Mouse (Mus musculus): ENCODE data around the gene Chpf. TPM values are rescaled to one million over a fixed set of nuclear protein-coding genes. Genes with fewer than 3 reads are reported as not detected.

Chpf gene
- polyA plus RNA-seq, 1 experiment: 13.3 TPM

DNA sequence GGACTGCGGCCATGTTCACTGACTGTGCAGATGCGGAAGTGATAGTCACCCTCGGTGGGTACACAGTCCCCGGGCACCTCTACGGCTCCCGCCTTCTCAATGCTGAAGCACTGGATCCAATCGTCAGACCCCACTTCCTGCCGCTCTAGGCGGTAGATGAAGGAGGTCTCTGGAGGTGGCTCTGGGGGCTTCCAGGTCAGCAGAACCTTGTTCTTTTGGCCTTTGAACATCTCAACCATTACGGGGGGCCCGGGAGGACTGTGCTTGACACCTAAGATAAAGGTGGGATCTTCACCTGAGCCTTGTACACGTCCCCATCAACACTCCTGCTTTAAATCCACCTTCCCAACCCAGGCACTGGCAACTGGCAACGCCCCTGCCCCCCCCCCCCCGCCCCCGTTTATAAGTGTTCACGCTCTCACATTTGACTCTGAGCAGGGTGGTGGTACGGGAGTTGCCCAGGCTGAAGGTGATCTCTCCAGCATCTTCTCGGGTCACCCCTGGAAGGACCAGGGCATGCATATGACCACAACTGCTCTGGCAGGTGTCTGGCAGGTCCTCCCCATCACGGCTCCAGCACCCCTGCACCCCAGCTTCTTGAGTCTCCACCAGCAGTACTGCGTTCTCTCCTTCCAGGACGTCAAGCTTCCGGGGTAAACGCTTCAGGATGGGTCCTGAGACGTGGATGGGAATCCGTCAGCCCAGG lies 24.0 kb upstream of the Chpf start:
- Histone ChIP-seq H3K9ac (ENCODE audit: low read depth, poor library complexity, severe bottlenecking) (no peak overlapping the region), H3K27ac (ENCODE audit: insufficient read depth, low read length) (no peak overlapping the region), H3K9me3 (replicated peaks; ENCODE audit: control insufficient read depth, insufficient read depth, low read length, poor library complexity, severe bottlenecking) (no peaks in the 10 kb centered on the region), H3K4me1 (ENCODE audit: control insufficient read depth, insufficient read depth, low read length) (peaks cover 5% of the 10 kb centered on the region), H3K4me3 (ENCODE audit: low read depth, low read length) (peak overlapping the region; percentile 10), H3K27me3 (ENCODE audit: control insufficient read depth, insufficient read depth, low read length, poor library complexity, severe bottlenecking) (no peaks in the 10 kb centered on the region), H3K36me3 (ENCODE audit: control insufficient read depth, insufficient read depth, low read length, poor library complexity, severe bottlenecking) (no peaks in the 10 kb centered on the region)
- TF ChIP-seq EP300 (IDR thresholded peaks at IDR 0.05; ENCODE audit: insufficient read depth, low read depth, low read length) (no peak), POLR2A (IDR thresholded peaks at IDR 0.05; ENCODE audit: insufficient read depth, low read length) (no peak), CTCF (IDR thresholded peaks at IDR 0.05; ENCODE audit: low read depth, low read length) (no peak)

DNA sequence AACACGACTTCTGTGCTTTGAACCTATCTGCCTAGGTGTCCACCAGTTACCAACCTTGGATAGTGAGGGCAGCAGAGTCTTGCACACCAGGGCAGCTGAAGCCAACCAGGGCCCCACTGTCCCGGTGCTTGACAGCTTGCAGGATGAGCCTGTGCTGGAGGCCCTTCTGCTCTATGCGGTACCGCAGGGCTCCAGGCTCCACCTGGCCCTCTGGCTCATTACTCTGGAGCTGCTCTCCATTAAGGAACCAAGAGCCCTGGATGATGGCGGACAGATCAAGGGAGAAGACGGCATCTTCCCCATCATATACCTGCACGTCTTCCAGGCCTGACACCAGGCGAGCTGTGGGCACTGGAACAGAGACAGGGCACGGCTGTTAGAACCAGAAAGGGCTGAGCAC lies 22.8 kb upstream of the Chpf start:
- no peaks in the 10 kb centered on the region for H3K36me3 ChIP-seq (ENCODE audit: control insufficient read depth, insufficient read depth, low read length, poor library complexity, severe bottlenecking)
- no peak overlapping the region for H3K27ac ChIP-seq (ENCODE audit: insufficient read depth, low read length)
- H3K9me3 ChIP-seq (replicated peaks; ENCODE audit: control insufficient read depth, insufficient read depth, low read length, poor library complexity, severe bottlenecking): no peaks in the 10 kb centered on the region
- no peak overlapping the region for H3K9ac ChIP-seq (ENCODE audit: low read depth, poor library complexity, severe bottlenecking)
- H3K4me3 ChIP-seq (ENCODE audit: low read depth, low read length): no peak overlapping the region
- peaks cover 4% of the 10 kb centered on the region for H3K4me1 ChIP-seq (ENCODE audit: control insufficient read depth, insufficient read depth, low read length)
- H3K27me3 ChIP-seq (ENCODE audit: control insufficient read depth, insufficient read depth, low read length, poor library complexity, severe bottlenecking): no peaks in the 10 kb centered on the region
- TF ChIP-seq CTCF (IDR thresholded peaks at IDR 0.05; ENCODE audit: low read depth, low read length) (no peak), EP300 (IDR thresholded peaks at IDR 0.05; ENCODE audit: insufficient read depth, low read depth, low read length) (no peak), POLR2A (IDR thresholded peaks at IDR 0.05; ENCODE audit: insufficient read depth, low read length) (no peak)

DNA sequence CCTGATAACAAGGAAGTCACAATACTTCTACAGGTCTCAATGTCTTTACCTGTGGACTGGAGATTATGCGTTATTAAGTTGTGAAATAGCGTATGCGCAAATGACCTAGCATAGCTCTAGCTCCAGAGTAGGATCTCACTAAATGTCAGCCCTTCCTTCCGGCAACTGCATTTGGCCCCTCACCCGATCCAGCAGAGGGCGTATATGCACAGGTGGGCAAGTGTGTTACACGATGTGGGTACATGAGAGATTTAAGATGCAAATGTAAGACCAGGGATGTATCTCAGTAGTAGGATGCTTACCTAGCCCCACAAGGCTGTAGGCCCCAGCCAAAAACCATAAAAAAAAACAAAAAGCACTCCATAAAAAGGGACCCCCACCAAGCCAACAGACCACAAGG lies 20.3 kb upstream of the Chpf start:
- Histone ChIP-seq H3K27ac (ENCODE audit: insufficient read depth, low read length) (no peak overlapping the region), H3K4me3 (ENCODE audit: low read depth, low read length) (no peak overlapping the region), H3K36me3 (ENCODE audit: control insufficient read depth, insufficient read depth, low read length, poor library complexity, severe bottlenecking) (no peaks in the 10 kb centered on the region), H3K9me3 (replicated peaks; ENCODE audit: control insufficient read depth, insufficient read depth, low read length, poor library complexity, severe bottlenecking) (no peaks in the 10 kb centered on the region), H3K27me3 (ENCODE audit: control insufficient read depth, insufficient read depth, low read length, poor library complexity, severe bottlenecking) (no peaks in the 10 kb centered on the region), H3K4me1 (ENCODE audit: control insufficient read depth, insufficient read depth, low read length) (peaks cover 1% of the 10 kb centered on the region), H3K9ac (ENCODE audit: low read depth, poor library complexity, severe bottlenecking) (no peak overlapping the region)
- peak; percentile 67 for TF ChIP-seq CTCF (IDR thresholded peaks at IDR 0.05; ENCODE audit: low read depth, low read length)
- no peak for TF ChIP-seq EP300 (IDR thresholded peaks at IDR 0.05; ENCODE audit: insufficient read depth, low read depth, low read length)

DNA sequence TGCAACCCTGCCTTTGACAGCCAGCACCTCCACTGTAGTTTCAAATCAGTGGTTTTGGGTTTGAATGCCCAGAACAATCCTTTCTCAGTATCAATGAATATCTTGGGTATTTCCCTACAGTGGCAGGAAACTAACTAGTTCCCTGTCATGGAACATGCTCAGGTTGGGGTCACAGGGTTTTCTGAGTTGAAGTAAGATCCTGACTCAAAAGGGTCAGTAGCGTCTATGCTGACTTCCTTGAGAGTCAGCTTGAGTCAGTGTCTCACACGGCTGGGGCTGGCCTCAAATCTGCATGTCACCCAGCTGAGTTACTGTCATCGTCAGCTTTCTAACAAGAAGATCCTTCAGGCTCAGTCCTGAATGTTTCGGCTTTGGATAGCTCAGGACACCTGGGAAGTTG lies 19.8 kb upstream of the Chpf start:
- Histone ChIP-seq H3K4me1 (ENCODE audit: control insufficient read depth, insufficient read depth, low read length) (no peaks in the 10 kb centered on the region), H3K27me3 (ENCODE audit: control insufficient read depth, insufficient read depth, low read length, poor library complexity, severe bottlenecking) (no peaks in the 10 kb centered on the region), H3K27ac (ENCODE audit: insufficient read depth, low read length) (no peak overlapping the region), H3K9me3 (replicated peaks; ENCODE audit: control insufficient read depth, insufficient read depth, low read length, poor library complexity, severe bottlenecking) (no peaks in the 10 kb centered on the region), H3K4me3 (ENCODE audit: low read depth, low read length) (no peak overlapping the region), H3K36me3 (ENCODE audit: control insufficient read depth, insufficient read depth, low read length, poor library complexity, severe bottlenecking) (no peaks in the 10 kb centered on the region), H3K9ac (ENCODE audit: low read depth, poor library complexity, severe bottlenecking) (no peak overlapping the region)
- TF ChIP-seq POLR2A (IDR thresholded peaks at IDR 0.05; ENCODE audit: insufficient read depth, low read length) (no peak), CTCF (IDR thresholded peaks at IDR 0.05; ENCODE audit: low read depth, low read length) (no peak), EP300 (IDR thresholded peaks at IDR 0.05; ENCODE audit: insufficient read depth, low read depth, low read length) (no peak)

DNA sequence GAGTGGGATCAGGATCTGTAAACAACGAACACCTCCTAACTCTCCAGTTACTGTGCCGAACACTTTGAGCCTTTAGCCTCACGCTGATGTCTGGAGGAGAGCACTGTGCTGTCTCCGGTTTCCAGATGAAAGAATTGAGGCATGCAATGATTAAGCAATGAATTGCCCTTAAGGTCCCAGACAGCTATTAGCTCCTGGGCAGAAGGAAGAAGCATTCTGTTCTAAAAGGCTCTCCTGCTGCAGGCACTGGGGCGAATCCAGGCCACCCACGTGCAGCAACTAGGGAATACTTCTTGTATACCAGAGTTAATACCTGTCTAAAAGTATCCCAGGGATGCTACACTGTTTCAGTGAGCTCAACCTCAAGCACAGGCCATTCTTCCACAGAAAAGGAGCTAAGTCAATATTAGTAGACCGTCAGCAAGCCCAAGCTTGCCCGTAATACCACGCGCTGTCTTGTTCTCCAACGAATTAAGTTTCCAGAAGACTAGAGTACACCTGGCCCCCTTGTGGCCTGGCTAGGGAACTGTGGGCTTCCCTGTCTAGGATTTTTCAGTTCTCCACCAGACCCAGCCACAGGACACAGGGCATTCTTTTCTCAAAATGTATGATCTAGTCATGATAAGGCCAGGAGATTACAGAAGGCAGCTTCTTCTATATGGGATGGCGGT lies 15.9 kb upstream of the Chpf start:
- H3K9ac ChIP-seq (ENCODE audit: low read depth, poor library complexity, severe bottlenecking): peak overlapping the region; percentile 15; the same call in 1 of the 2 replicates
- H3K27me3 ChIP-seq (ENCODE audit: control insufficient read depth, insufficient read depth, low read length, poor library complexity, severe bottlenecking): no peaks in the 10 kb centered on the region

DNA sequence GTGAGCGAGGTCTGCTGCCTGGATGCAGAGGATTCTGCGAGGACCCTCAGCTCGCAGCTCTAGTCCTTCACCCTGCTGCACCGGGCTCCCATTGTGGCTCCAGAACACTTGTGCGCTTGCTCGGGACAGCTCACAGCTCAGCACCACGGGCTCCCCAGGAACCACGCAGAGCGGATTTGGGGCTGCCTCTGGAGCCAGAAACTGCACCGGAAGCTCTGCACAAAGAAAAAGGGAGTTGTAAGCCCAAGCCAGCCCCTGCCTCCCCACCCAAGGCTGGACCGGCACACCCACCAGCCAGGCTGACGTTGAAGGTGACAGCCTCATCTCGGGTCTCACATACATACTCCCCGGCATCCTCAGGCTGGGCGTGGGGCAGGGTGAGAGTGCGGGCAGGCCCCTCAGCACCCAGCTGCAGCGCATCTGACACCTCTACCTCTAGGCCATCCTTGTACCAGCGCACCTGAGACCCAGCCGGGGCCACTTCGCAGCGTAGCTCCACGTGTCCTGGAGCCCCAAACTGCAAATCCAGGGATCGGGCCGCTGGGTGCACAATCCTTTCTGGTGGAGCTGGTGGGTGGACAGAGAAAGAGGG lies 13.6 kb upstream of the Chpf start:
- no peaks in the 10 kb centered on the region for H3K4me1 ChIP-seq (ENCODE audit: control insufficient read depth, insufficient read depth, low read length)
- H3K27ac ChIP-seq (ENCODE audit: insufficient read depth, low read length): no peak overlapping the region
- H3K27me3 ChIP-seq (ENCODE audit: control insufficient read depth, insufficient read depth, low read length, poor library complexity, severe bottlenecking): no peaks in the 10 kb centered on the region
- TF ChIP-seq EP300 (IDR thresholded peaks at IDR 0.05; ENCODE audit: insufficient read depth, low read depth, low read length): no peak
- TF ChIP-seq CTCF (IDR thresholded peaks at IDR 0.05; ENCODE audit: low read depth, low read length): no peak
- no peak for TF ChIP-seq POLR2A (IDR thresholded peaks at IDR 0.05; ENCODE audit: insufficient read depth, low read length)
- peak overlapping the region; percentile 0; the same call in 1 of the 2 replicates for H3K9ac ChIP-seq (ENCODE audit: low read depth, poor library complexity, severe bottlenecking)
- peak overlapping the region; percentile 26; the same call in 1 of the 2 replicates for H3K4me3 ChIP-seq (ENCODE audit: low read depth, low read length)
- no peaks in the 10 kb centered on the region for H3K9me3 ChIP-seq (replicated peaks; ENCODE audit: control insufficient read depth, insufficient read depth, low read length, poor library complexity, severe bottlenecking)
- H3K36me3 ChIP-seq (ENCODE audit: control insufficient read depth, insufficient read depth, low read length, poor library complexity, severe bottlenecking): no peaks in the 10 kb centered on the region

More for the DNA sequence above, 15.9 kb upstream of the Chpf start:
- no peaks in the 10 kb centered on the region for H3K36me3 ChIP-seq (ENCODE audit: control insufficient read depth, insufficient read depth, low read length, poor library complexity, severe bottlenecking)
- H3K27ac ChIP-seq (ENCODE audit: insufficient read depth, low read length): peak overlapping the region; percentile 48
- no peaks in the 10 kb centered on the region for H3K9me3 ChIP-seq (replicated peaks; ENCODE audit: control insufficient read depth, insufficient read depth, low read length, poor library complexity, severe bottlenecking)
- peak; percentile 47 for TF ChIP-seq CTCF (IDR thresholded peaks at IDR 0.05; ENCODE audit: low read depth, low read length)
- no peak for TF ChIP-seq EP300 (IDR thresholded peaks at IDR 0.05; ENCODE audit: insufficient read depth, low read depth, low read length)
- H3K4me3 ChIP-seq (ENCODE audit: low read depth, low read length): no peak overlapping the region
- no peaks in the 10 kb centered on the region for H3K4me1 ChIP-seq (ENCODE audit: control insufficient read depth, insufficient read depth, low read length)

Measured in ES-Bruce4 (cell line).